ENCODE assay signal across 8 mouse cellular contexts in genomic region chr3:90432348-90432747, GRCm38 (mm10). TPM values are rescaled to one million over a fixed set of nuclear protein-coding genes. Genes with fewer than 3 reads are reported as not detected.
A peak's percentile ranks its signal among the peaks of the same experiment; 100 is the strongest.
DNase-seq lines count a peak whose midpoint lies in the region; ATAC-seq and TF ChIP-seq lines count a peak whose summit lies in the region.

No protein-coding gene starts in this region.

- H3K36me3 ChIP-seq in heart, embryonic 13.5 days: 0 out of 2 replicates have a peak, but pooled peaks cover 2% of the 10 kb centered on the region
- peaks cover 2% of the 10 kb centered on the region; the same call in 1 of the 2 replicates for H3K36me3 ChIP-seq in ES-Bruce4 (ENCODE audit: control insufficient read depth, insufficient read depth, low read length, poor library complexity, severe bottlenecking)
- peaks cover 24% of the 10 kb centered on the region for H3K36me3 ChIP-seq in hindbrain, embryonic 10.5 days
- H3K36me3 ChIP-seq in midbrain, embryonic 10.5 days: peaks cover 30% of the 10 kb centered on the region

- H3K27ac ChIP-seq in heart, embryonic 13.5 days (replicated peaks): peak overlapping the region; percentile 96; the same call in 1 of the 2 replicates
- no peak overlapping the region for H3K27ac ChIP-seq in ES-Bruce4 (ENCODE audit: insufficient read depth, low read length)
- peak overlapping the region; percentile 99 for H3K27ac ChIP-seq in hindbrain, embryonic 10.5 days
- peak overlapping the region; percentile 97 for H3K27ac ChIP-seq in midbrain, embryonic 10.5 days (replicated peaks)

- peaks cover 51% of the 10 kb centered on the region for H3K4me1 ChIP-seq in heart, embryonic 13.5 days
- H3K4me1 ChIP-seq in ES-Bruce4 (ENCODE audit: control insufficient read depth, insufficient read depth, low read length): peaks cover 1% of the 10 kb centered on the region
- H3K4me1 ChIP-seq in hindbrain, embryonic 10.5 days (replicated peaks): peaks cover 45% of the 10 kb centered on the region
- H3K4me1 ChIP-seq in midbrain, embryonic 10.5 days: peaks cover 44% of the 10 kb centered on the region

- H3K27me3 ChIP-seq in heart, embryonic 13.5 days (replicated peaks): no peaks in the 10 kb centered on the region
- no peaks in the 10 kb centered on the region for H3K27me3 ChIP-seq in ES-Bruce4 (ENCODE audit: control insufficient read depth, insufficient read depth, low read length, poor library complexity, severe bottlenecking)
- no peaks in the 10 kb centered on the region for H3K27me3 ChIP-seq in hindbrain, embryonic 10.5 days (ENCODE audit: insufficient read depth, poor library complexity, severe bottlenecking)
- H3K27me3 ChIP-seq in midbrain, embryonic 10.5 days (ENCODE audit: low read depth, poor library complexity, severe bottlenecking): no peaks in the 10 kb centered on the region

- TF ChIP-seq EP300 in ES-Bruce4 (IDR thresholded peaks at IDR 0.05; ENCODE audit: insufficient read depth, low read depth, low read length): no peak

- peak overlapping the region; percentile 84 for H3K4me2 ChIP-seq in heart, embryonic 13.5 days

- TF ChIP-seq CTCF in ES-Bruce4 (IDR thresholded peaks at IDR 0.05; ENCODE audit: low read depth, low read length): no peak

- no peak for DNase-seq in heart, postnatal 4 days
- no peak for DNase-seq in hindbrain, embryonic 10.5 days (ENCODE audit: low spot score)
- DNase-seq in midbrain, embryonic 10.5 days (ENCODE audit: low spot score): no peak
- no peak for DNase-seq in frontal cortex, postnatal 25 days (ENCODE audit: low spot score in 2 of 2)
- no peak for DNase-seq in cerebellum, postnatal 4 days (ENCODE audit: low spot score in 2 of 2)
- no peak for DNase-seq in adipocyte (ENCODE audit: low spot score)

- peak overlapping the region; percentile 94 for H3K9ac ChIP-seq in heart, embryonic 13.5 days
- peak overlapping the region; percentile 94 for H3K9ac ChIP-seq in ES-Bruce4 (ENCODE audit: low read depth, poor library complexity, severe bottlenecking)

- peak overlapping the region; percentile 77 for H3K4me3 ChIP-seq in heart, embryonic 13.5 days
- H3K4me3 ChIP-seq in ES-Bruce4 (ENCODE audit: low read depth, low read length): peak overlapping the region; percentile 88
- peak overlapping the region; percentile 82 for H3K4me3 ChIP-seq in hindbrain, embryonic 10.5 days
- peak overlapping the region; percentile 64 for H3K4me3 ChIP-seq in midbrain, embryonic 10.5 days

- ATAC-seq in heart, embryonic 13.5 days (ENCODE audit: extremely low read depth, insufficient number of reproducible peaks, low FRiP score, low TSS enrichment): no peak

- H3K9me3 ChIP-seq in heart, embryonic 13.5 days: no peaks in the 10 kb centered on the region
- no peaks in the 10 kb centered on the region for H3K9me3 ChIP-seq in ES-Bruce4 (replicated peaks; ENCODE audit: control insufficient read depth, insufficient read depth, low read length, poor library complexity, severe bottlenecking)
- H3K9me3 ChIP-seq in hindbrain, embryonic 10.5 days: no peaks in the 10 kb centered on the region
- no peaks in the 10 kb centered on the region for H3K9me3 ChIP-seq in midbrain, embryonic 10.5 days (replicated peaks)

- no peak for TF ChIP-seq POLR2A in ES-Bruce4 (IDR thresholded peaks at IDR 0.05; ENCODE audit: insufficient read depth, low read length)

- WGBS in heart, embryonic 13.5 days: 20% methylated on average over 2 of the region's 2 CpGs
- 21% methylated on average over 2 of the region's 2 CpGs for WGBS in hindbrain, embryonic 10.5 days
- WGBS in midbrain, embryonic 10.5 days: 17% methylated on average over 2 of the region's 2 CpGs

RNA-seq across cellular contexts. Expression of gene Ints3, which starts 1.1 kb away (rescaled TPM):
- 17.5 and 19.8 TPM in 2 replicates for polyA plus RNA-seq in heart, embryonic 13.5 days (2015; fragmentation: Nextera tagmentation; extraction: Ambion mirVana)
- 10 to 100 TPM; 24.1 to 28.6 TPM for total RNA-seq in heart, postnatal 4 days (2021)
- polyA plus RNA-seq in ES-Bruce4 (2011; ENCODE audit: insufficient read depth, insufficient read length, low read depth, missing spikeins): 68.6 and 71.0 TPM in 2 replicates
- 37.6 and 39.7 TPM in 2 replicates for polyA plus RNA-seq in hindbrain, embryonic 10.5 days (2016; fragmentation: Nextera tagmentation; extraction: Ambion mirVana)
- polyA plus RNA-seq in midbrain, embryonic 10.5 days (2016; fragmentation: Nextera tagmentation; extraction: Ambion mirVana): 36.2 and 36.9 TPM in 2 replicates

RNA-seq across cellular contexts. Expression of gene Npr1, which starts 33.3 kb away (rescaled TPM):
- polyA plus RNA-seq in heart, embryonic 13.5 days (2015; fragmentation: Nextera tagmentation; extraction: Ambion mirVana): 9.7 and 11.4 TPM in 2 replicates
- total RNA-seq in heart, postnatal 4 days (2021): 10 to 100 TPM; 30.4 to 33.0 TPM
- 10.8 and 13.6 TPM in 2 replicates for polyA plus RNA-seq in ES-Bruce4 (2011; ENCODE audit: insufficient read depth, insufficient read length, low read depth, missing spikeins)
- 3.0 TPM in 2 replicates for polyA plus RNA-seq in hindbrain, embryonic 10.5 days (2016; fragmentation: Nextera tagmentation; extraction: Ambion mirVana)
- polyA plus RNA-seq in midbrain, embryonic 10.5 days (2016; fragmentation: Nextera tagmentation; extraction: Ambion mirVana): 2.9 and 3.3 TPM in 2 replicates

RNA-seq across cellular contexts. Expression of gene Slc27a3, which starts 42.6 kb away (rescaled TPM):
- 5.5 and 7.2 TPM in 2 replicates for polyA plus RNA-seq in heart, embryonic 13.5 days (2015; fragmentation: Nextera tagmentation; extraction: Ambion mirVana)
- 1 to 10 TPM; 3.4 to 3.9 TPM for total RNA-seq in heart, postnatal 4 days (2021)
- 11.0 and 12.5 TPM in 2 replicates for polyA plus RNA-seq in ES-Bruce4 (2011; ENCODE audit: insufficient read depth, insufficient read length, low read depth, missing spikeins)
- polyA plus RNA-seq in hindbrain, embryonic 10.5 days (2016; fragmentation: Nextera tagmentation; extraction: Ambion mirVana): 28.5 and 29.1 TPM in 2 replicates
- polyA plus RNA-seq in midbrain, embryonic 10.5 days (2016; fragmentation: Nextera tagmentation; extraction: Ambion mirVana): 16.4 and 20.1 TPM in 2 replicates

RNA-seq across cellular contexts. Expression of gene Ilf2, which starts 43.6 kb away (rescaled TPM):
- polyA plus RNA-seq in heart, embryonic 13.5 days (2015; fragmentation: Nextera tagmentation; extraction: Ambion mirVana): 116 and 125 TPM in 2 replicates
- 10 to 100 TPM; 69.0 to 74.2 TPM for total RNA-seq in heart, postnatal 4 days (2021)
- polyA plus RNA-seq in ES-Bruce4 (2011; ENCODE audit: insufficient read depth, insufficient read length, low read depth, missing spikeins): 211 and 233 TPM in 2 replicates
- 315 and 340 TPM in 2 replicates for polyA plus RNA-seq in hindbrain, embryonic 10.5 days (2016; fragmentation: Nextera tagmentation; extraction: Ambion mirVana)
- polyA plus RNA-seq in midbrain, embryonic 10.5 days (2016; fragmentation: Nextera tagmentation; extraction: Ambion mirVana): 343 and 346 TPM in 2 replicates

RNA-seq across cellular contexts. Expression of gene Snapin, which starts 58.5 kb away (rescaled TPM):
- 72.8 and 74.7 TPM in 2 replicates for polyA plus RNA-seq in heart, embryonic 13.5 days (2015; fragmentation: Nextera tagmentation; extraction: Ambion mirVana)
- total RNA-seq in heart, postnatal 4 days (2021): 10 to 100 TPM; 50.0 to 58.0 TPM
- 63.9 and 65.1 TPM in 2 replicates for polyA plus RNA-seq in ES-Bruce4 (2011; ENCODE audit: insufficient read depth, insufficient read length, low read depth, missing spikeins)
- polyA plus RNA-seq in hindbrain, embryonic 10.5 days (2016; fragmentation: Nextera tagmentation; extraction: Ambion mirVana): 60.9 and 69.1 TPM in 2 replicates
- polyA plus RNA-seq in midbrain, embryonic 10.5 days (2016; fragmentation: Nextera tagmentation; extraction: Ambion mirVana): 65.5 and 75.1 TPM in 2 replicates
